Mouse (Mus musculus): ENCODE measurements at regions not wholly inside any gene's neighbourhood (a gene's known extent, or its start where the extent isn't known, plus 50 kb on each side); places are given as distances from the start of the nearest gene placed in this dataset.

DNA sequence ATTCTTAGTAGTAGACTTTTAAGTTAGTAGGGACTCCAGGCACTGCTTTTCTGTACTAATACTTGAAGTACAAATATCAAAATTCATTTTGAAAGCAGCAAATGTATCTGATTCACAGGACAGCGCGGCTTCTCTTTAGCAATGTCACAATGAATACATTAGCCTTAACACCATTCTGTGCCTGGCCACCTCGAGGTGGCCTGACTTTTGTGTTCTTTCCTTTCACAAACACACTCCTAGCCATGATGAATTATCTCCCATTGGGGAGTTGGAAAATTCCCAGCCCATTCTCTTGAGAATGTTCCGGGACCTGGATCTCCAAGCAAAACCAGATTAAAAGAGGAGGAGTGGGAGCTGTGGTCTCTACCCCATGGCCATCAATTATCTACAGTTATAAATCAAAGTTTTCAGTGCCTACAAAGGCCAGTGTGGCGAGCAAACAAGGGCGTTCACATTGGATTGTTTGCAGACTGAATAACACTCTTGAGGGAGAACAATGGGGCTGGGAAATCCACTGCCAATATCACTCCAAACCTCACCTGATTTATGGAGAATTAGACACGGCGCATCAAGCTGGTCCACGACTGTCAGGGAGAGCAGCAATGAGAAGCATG lies 82.7 kb upstream of the Rarb start:
- TF ChIP-seq CTCF (IDR thresholded peaks at IDR 0.05; ENCODE audit: low read depth) (no peak), EP300 (optimal IDR thresholded peaks at IDR 0.05) (no peak)

Measured in stomach, postnatal 0 days (tissue).